Mouse (Mus musculus) heart, postnatal 0 days (tissue): Measurements from ENCODE around the gene Dnah11.

Experiments
- CTCF ChIP-seq: IDR thresholded peaks from 2 replicates; pipeline ENCODE4 v1.5.1; 2016; ENCODE audit warnings: antibody characterized with exemption, control low read depth, low read depth
- EP300 ChIP-seq: IDR thresholded peaks from 2 replicates; pipeline ENCODE4 v1.6.1; 2016; ENCODE audit warnings: antibody characterized with exemption, low read depth

- TF ChIP-seq EP300 (no peak), CTCF (no peak)
Measured at GRCm38 (mm10) chr12:117828350-117828749, 370.5 kb downstream of the Dnah11 start.
